Mouse (Mus musculus) mesoderm, embryonic 11.5 days (tissue): Measurements from ENCODE around the gene Pde10a.
A peak's percentile ranks its signal among the peaks of the same experiment; 100 is the strongest.

Experiments
- DNase-seq: peaks from one replicate; pipeline ENCODE4 v3.0.0-alpha.2; 2012; ENCODE audit warnings: low read depth, low spot score

Pde10a gene

GRCm38 (mm10) chr17:8961644-8962043, 436.5 kb downstream of the Pde10a start:
- DNase-seq, result peak; percentile 34

- DNase-seq, result no peak
Observed at GRCm38 (mm10) chr17:8965177-8965576, 440.0 kb downstream of the Pde10a start.

- DNase-seq, result no peak
Observed at GRCm38 (mm10) chr17:8972152-8972854, 447.1 kb downstream of the Pde10a start.

GRCm38 (mm10) chr17:8973331-8973730, 448.2 kb downstream of the Pde10a start:
- DNase-seq, result no peak

GRCm38 (mm10) chr17:8974423-8974822, 449.3 kb downstream of the Pde10a start:
- no peak for DNase-seq

- peak; percentile 45 for DNase-seq
Observed at GRCm38 (mm10) chr17:8974823-8975397, 449.7 kb downstream of the Pde10a start.

- no peak for DNase-seq
Observed at GRCm38 (mm10) chr17:8976745-8977144, 451.6 kb downstream of the Pde10a start.

GRCm38 (mm10) chr17:8977271-8977670, 452.1 kb downstream of the Pde10a start:
- no peak for DNase-seq

GRCm38 (mm10) chr17:8983576-8983975, 458.4 kb downstream of the Pde10a start:
- DNase-seq, result no peak

- DNase-seq, result no peak
Observed at GRCm38 (mm10) chr17:8985714-8986113, 460.5 kb downstream of the Pde10a start.

- DNase-seq, result no peak
Observed at GRCm38 (mm10) chr17:8986551-8986950, 461.4 kb downstream of the Pde10a start.

- DNase-seq, result no peak
Observed at GRCm38 (mm10) chr17:8987369-8987768, 462.2 kb downstream of the Pde10a start.

GRCm38 (mm10) chr17:8988119-8988807, 463.1 kb downstream of the Pde10a start, which contains the start of gene 1700010I14Rik:
Gene 1700010I14Rik, plus strand, starts transcription at chr17:8988333.
- DNase-seq, result peak; percentile 90

- peak; percentile 45 for DNase-seq
Observed at GRCm38 (mm10) chr17:8991160-8991559, 466.0 kb downstream of the Pde10a start.

GRCm38 (mm10) chr17:8995344-8995743, 470.2 kb downstream of the Pde10a start:
- DNase-seq, result no peak

- no peak for DNase-seq
Observed at GRCm38 (mm10) chr17:9002438-9002837, 477.3 kb downstream of the Pde10a start.

- no peak for DNase-seq
Observed at GRCm38 (mm10) chr17:9004516-9004915, 479.3 kb downstream of the Pde10a start.

- no peak for DNase-seq
Observed at GRCm38 (mm10) chr17:9023198-9023942, 498.2 kb downstream of the Pde10a start.

- DNase-seq, result no peak
Observed at GRCm38 (mm10) chr17:9030181-9030580, 505.0 kb downstream of the Pde10a start.

- peak; percentile 88 for DNase-seq
Observed at GRCm38 (mm10) chr17:9031241-9032141, 506.3 kb downstream of the Pde10a start.
